Mouse (Mus musculus) erythroblast, embryonic 14.5 days (primary cell): ENCODE data around the gene 9530077C05Rik. TPM values are rescaled to one million over a fixed set of nuclear protein-coding genes. Genes with fewer than 3 reads are reported as not detected.

Source experiments
- H3K27me3 ChIP-seq: 2 replicates; pipeline ENCODE4 v1.6.1; 2012; ENCODE audit warnings: inconsistent platforms; ENCODE audit not compliant: control insufficient read depth
- H3K36me3 ChIP-seq: 2 replicates; pipeline ENCODE4 v1.6.1; 2012; ENCODE audit warnings: mild to moderate bottlenecking, inconsistent platforms; ENCODE audit not compliant: control insufficient read depth
- H3K4me1 ChIP-seq: 2 replicates; pipeline ENCODE4 v1.6.1; 2012; ENCODE audit warnings: inconsistent platforms; ENCODE audit not compliant: control insufficient read depth
- H3K4me3 ChIP-seq: replicated peaks from 2 replicates; pipeline ENCODE3; 2012; ENCODE audit warnings: moderate library complexity, mild to moderate bottlenecking, inconsistent platforms
- H3K9me3 ChIP-seq: 2 replicates; pipeline ENCODE4 v1.6.1; 2012; ENCODE audit warnings: low read length, inconsistent platforms, mixed read lengths; ENCODE audit not compliant: control insufficient read depth
- GATA1 ChIP-seq: IDR thresholded peaks from 2 replicates; pipeline ENCODE4 v1.6.1; 2012; ENCODE audit warnings: low read length, inconsistent platforms, mixed read lengths
- TAL1 ChIP-seq: IDR thresholded peaks from 3 replicates; pipeline ENCODE4 v1.6.1; 2012; ENCODE audit warnings: low read length, inconsistent platforms, mixed read lengths
- polyA plus RNA-seq: library from polyadenylated mRNA; stranded (reverse); fragments of >175 nt; gene quantifications from 2 replicates; pipeline ENCODE4 v1.2.3, GENCODE M21; 2012

Gene 9530077C05Rik
- polyA plus RNA-seq, 1 experiment, result 0.16 TPM

DNA sequence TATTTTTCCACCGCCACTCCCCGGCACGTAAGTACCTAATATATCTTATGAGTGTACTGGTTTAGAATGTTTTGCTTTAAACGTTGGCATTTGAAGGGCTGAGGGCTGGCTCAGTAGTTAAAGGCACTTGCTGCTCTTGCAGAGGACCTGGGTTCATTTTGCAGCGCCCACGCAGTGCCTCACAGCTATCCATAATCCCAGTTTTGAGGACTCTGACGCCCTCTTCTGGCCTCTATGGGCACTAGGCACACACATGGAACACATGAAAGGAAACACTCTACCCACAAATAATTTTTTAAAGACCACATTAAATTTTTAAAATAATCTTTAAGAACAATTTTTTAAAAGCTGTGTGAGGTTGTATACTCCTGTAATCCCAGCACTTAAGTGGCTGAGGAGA, 1.8 kb upstream of the 9530077C05Rik start:
- H3K36me3 ChIP-seq, result no peaks in the 10 kb centered on the region
- H3K9me3 ChIP-seq, result no peaks in the 10 kb centered on the region
- no peaks in the 10 kb centered on the region for H3K27me3 ChIP-seq
- no peak overlapping the region for H3K4me3 ChIP-seq
- peaks cover 16% of the 10 kb centered on the region for H3K4me1 ChIP-seq
- TF ChIP-seq GATA1 (no peak), TAL1 (no peak)

DNA sequence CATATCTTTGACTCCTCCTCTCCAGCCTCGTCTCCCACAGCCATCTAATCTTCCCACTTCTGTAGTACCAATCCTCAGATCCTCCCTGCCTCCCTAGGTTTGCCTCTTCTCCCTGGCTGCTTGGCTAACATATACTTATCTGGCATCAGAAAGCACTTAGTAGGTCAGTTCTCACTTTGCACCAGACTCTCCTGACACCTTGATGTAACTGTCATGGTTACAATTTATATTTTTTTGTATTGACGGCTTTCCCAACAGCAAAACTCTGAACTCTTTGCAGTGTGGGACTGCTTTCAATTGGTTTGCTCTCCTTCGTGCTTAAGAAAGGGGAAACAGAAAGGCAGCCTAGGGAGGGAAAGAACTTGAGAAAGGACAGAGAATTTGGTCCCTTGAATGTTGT, 4.9 kb downstream of the 9530077C05Rik start:
- Histone ChIP-seq H3K9me3 (no peaks in the 10 kb centered on the region), H3K4me1 (peaks cover 16% of the 10 kb centered on the region), H3K4me3 (no peak overlapping the region), H3K27me3 (no peaks in the 10 kb centered on the region), H3K36me3 (no peaks in the 10 kb centered on the region)
- TF ChIP-seq TAL1 (no peak), GATA1 (no peak)

GRCm38 (mm10) chr9:22417547-22417946, 6.2 kb downstream of the 9530077C05Rik start:
- TF ChIP-seq GATA1 (no peak), TAL1 (no peak)
- no peaks in the 10 kb centered on the region for H3K27me3 ChIP-seq
- H3K4me3 ChIP-seq, result no peak overlapping the region
- H3K4me1 ChIP-seq, result peaks cover 6% of the 10 kb centered on the region
- H3K36me3 ChIP-seq, result no peaks in the 10 kb centered on the region
- H3K9me3 ChIP-seq, result no peaks in the 10 kb centered on the region

GRCm38 (mm10) chr9:22419877-22420276, 8.6 kb downstream of the 9530077C05Rik start:
- Histone ChIP-seq H3K4me1 (peaks cover 6% of the 10 kb centered on the region), H3K36me3 (no peaks in the 10 kb centered on the region), H3K27me3 (no peaks in the 10 kb centered on the region), H3K4me3 (no peak overlapping the region), H3K9me3 (no peaks in the 10 kb centered on the region)
- TF ChIP-seq TAL1 (no peak), GATA1 (no peak)

GRCm38 (mm10) chr9:22420491-22420890, 9.2 kb downstream of the 9530077C05Rik start:
- peaks cover 6% of the 10 kb centered on the region for H3K4me1 ChIP-seq
- no peak for TF ChIP-seq TAL1
- no peak for TF ChIP-seq GATA1
- no peaks in the 10 kb centered on the region for H3K27me3 ChIP-seq
- H3K36me3 ChIP-seq, result no peaks in the 10 kb centered on the region
- H3K9me3 ChIP-seq, result no peaks in the 10 kb centered on the region
- H3K4me3 ChIP-seq, result no peak overlapping the region

DNA sequence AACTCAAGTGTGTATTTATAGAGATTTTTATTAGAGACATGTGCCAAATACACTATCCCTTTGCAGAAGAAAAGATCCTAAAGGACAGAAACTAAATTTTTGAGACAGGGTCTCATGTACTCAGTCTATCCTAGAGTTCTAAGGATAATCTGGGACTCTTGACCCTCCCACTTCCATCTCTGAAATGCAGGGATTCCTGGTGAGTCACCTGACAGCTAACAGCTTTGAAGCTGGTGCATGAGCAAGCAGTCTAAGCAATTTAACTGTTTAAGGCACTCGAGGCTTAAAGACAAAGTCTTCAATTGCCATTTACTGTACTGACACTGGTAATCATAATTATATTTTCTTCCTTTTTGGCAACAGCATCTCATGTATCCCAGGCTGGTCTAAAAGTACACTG, 11.2 kb downstream of the 9530077C05Rik start:
- no peaks in the 10 kb centered on the region for H3K36me3 ChIP-seq
- no peaks in the 10 kb centered on the region for H3K27me3 ChIP-seq
- peaks cover 6% of the 10 kb centered on the region for H3K4me1 ChIP-seq
- TF ChIP-seq GATA1 (no peak), TAL1 (no peak)
- no peak overlapping the region for H3K4me3 ChIP-seq
- no peaks in the 10 kb centered on the region for H3K9me3 ChIP-seq

GRCm38 (mm10) chr9:22423507-22423906, 12.2 kb downstream of the 9530077C05Rik start:
- Histone ChIP-seq H3K4me1 (peaks cover 8% of the 10 kb centered on the region), H3K9me3 (no peaks in the 10 kb centered on the region), H3K27me3 (no peaks in the 10 kb centered on the region), H3K36me3 (no peaks in the 10 kb centered on the region), H3K4me3 (no peak overlapping the region)
- no peak for TF ChIP-seq GATA1
- no peak for TF ChIP-seq TAL1

GRCm38 (mm10) chr9:22424196-22424595, 12.9 kb downstream of the 9530077C05Rik start:
- Histone ChIP-seq H3K36me3 (no peaks in the 10 kb centered on the region), H3K4me3 (no peak overlapping the region), H3K9me3 (no peaks in the 10 kb centered on the region), H3K27me3 (no peaks in the 10 kb centered on the region), H3K4me1 (peaks cover 13% of the 10 kb centered on the region)
- no peak for TF ChIP-seq TAL1
- TF ChIP-seq GATA1, result no peak

GRCm38 (mm10) chr9:22424719-22425118, 13.4 kb downstream of the 9530077C05Rik start:
- H3K4me1 ChIP-seq, result peaks cover 13% of the 10 kb centered on the region
- no peaks in the 10 kb centered on the region for H3K36me3 ChIP-seq
- TF ChIP-seq GATA1, result no peak
- no peak for TF ChIP-seq TAL1
- no peak overlapping the region for H3K4me3 ChIP-seq
- no peaks in the 10 kb centered on the region for H3K27me3 ChIP-seq
- H3K9me3 ChIP-seq, result no peaks in the 10 kb centered on the region

GRCm38 (mm10) chr9:22428028-22428665, 16.8 kb downstream of the 9530077C05Rik start:
- TF ChIP-seq TAL1, result no peak
- TF ChIP-seq GATA1, result no peak
- H3K9me3 ChIP-seq, result no peaks in the 10 kb centered on the region
- no peaks in the 10 kb centered on the region for H3K27me3 ChIP-seq
- H3K4me3 ChIP-seq, result no peak overlapping the region
- H3K4me1 ChIP-seq, result peaks cover 17% of the 10 kb centered on the region
- H3K36me3 ChIP-seq, result no peaks in the 10 kb centered on the region
